Mouse (Mus musculus): ENCODE results near the gene Ccdc154.

Gene Ccdc154

GRCm38 (mm10) chr17:25184129-25184691 lies 21.9 kb downstream of the Ccdc154 start, which contains the start of gene BC003965:
TSS of gene BC003965 (plus strand) at chr17:25184554.
- in situ Hi-C loops (cut with MboI), result no loop called here

- in situ Hi-C loops (cut with MboI), result no loop called here
Measured at GRCm38 (mm10) chr17:25184961-25185360, 22.7 kb downstream of the Ccdc154 start.

DNA sequence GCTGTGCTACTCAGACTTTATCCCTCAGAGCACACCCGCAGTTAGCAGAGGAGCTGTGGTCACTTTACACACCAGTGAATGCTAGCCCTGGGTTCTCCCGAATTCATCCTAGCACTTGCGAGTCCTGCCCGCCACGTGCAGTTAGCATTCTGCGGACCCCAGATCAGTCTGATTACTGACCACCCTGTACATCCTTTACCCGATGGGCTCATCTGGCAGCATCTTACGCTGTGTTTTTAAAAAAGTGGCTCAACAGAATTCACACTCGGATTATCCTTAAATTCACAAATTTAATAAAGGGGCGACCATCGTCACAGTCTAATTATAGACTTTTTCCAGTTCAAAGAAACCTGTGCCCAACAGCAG lies 25.5 kb downstream of the Ccdc154 start:
- in situ Hi-C loops (cut with MboI), result no loop called here

DNA sequence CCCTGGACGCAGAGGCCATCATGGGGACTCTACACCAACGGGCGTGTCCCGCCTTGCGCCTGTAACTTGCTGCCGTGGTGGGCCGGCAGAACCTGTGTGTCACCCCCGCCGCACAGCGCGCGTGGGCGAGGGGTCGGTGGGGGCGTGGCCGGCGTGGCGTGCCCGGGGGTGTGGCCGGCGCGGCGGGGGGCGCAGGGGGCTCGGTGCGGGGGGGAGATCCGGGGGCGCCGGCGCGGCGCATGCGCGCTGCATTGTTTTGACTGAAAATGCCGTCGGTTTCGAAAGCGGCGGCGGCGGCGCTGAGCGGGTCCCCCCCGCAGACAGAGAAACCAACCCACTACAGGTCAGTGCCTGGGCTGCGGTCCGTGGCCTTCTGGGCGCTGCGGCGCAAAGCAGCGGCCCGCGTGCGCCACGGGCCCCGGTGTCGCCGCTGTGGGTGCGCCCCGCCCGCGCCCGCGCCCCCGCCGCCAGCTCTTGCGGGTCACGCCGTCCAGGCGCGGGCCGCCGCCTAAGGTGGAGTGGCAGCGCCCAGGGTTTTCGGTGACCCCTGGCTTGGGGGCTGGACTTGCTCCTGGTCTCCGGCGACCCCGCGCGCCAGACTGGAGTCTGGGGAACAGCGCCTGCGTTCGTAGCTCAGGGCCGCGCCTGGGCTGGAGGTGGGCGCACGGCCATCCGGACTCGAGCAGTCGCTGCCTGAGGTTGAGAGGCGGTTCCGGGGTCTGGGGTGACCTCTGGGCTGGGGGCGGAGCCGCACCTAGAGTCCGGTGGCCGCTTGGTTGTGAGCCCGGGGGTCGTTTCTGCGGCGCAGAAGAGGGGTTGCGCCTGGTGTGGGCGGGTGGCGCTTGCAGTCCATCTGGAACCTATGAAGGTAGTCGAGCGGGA lies 26.1 kb downstream of the Ccdc154 start, which contains the start of gene Unkl:
Unkl (plus strand) TSS at position 248 of the 882 bp plus-strand sequence.
- in situ Hi-C loops (cut with MboI), result no loop called here

DNA sequence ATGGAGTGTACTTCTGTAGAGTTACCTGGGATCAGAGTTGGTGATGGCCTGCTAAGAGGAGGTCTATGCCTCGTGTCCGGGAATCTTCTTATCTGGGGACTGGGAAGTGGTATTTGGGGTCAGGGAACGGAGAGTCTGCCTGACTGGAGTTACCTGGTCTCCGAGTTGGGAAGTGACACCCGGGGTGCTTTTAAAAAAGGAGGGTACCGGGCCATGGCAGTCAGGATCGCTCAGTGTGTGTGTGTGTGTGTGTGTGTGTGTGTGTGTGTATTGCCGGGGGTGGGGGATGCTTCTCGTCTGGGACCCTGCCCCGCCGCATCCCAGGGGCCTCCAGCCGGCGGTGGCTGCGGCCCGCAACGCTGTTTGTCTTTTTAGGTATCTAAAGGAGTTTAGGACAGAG lies 26.8 kb downstream of the Ccdc154 start:
- in situ Hi-C loops (cut with MboI), result no loop called here

- in situ Hi-C loops (cut with MboI), result no loop called here
Measured at GRCm38 (mm10) chr17:25202401-25202800, 40.1 kb downstream of the Ccdc154 start.

DNA sequence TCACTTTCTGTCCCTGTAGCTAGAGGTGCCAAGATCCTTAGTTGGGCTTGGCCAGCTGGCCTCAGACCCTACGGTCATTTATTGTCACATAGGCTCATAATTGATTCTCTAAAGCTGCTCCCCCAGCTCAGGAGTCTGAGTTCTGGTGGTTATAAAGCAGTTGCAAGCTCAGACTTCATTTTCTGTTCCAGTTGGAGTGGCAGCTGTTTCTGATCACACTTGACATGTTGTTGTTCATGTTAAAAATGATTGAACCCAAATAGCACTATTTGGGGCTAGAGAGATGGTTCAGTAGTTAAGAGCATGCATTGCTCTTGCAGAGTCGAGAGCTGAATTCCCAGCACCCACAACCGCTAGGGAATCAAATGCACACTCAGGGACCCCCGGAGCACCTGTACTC lies 47.7 kb downstream of the Ccdc154 start:
- in situ Hi-C loops (cut with MboI), result no loop called here

GRCm38 (mm10) chr17:25210680-25211466 lies 48.6 kb downstream of the Ccdc154 start:
- in situ Hi-C loops (cut with MboI), result no loop called here

DNA sequence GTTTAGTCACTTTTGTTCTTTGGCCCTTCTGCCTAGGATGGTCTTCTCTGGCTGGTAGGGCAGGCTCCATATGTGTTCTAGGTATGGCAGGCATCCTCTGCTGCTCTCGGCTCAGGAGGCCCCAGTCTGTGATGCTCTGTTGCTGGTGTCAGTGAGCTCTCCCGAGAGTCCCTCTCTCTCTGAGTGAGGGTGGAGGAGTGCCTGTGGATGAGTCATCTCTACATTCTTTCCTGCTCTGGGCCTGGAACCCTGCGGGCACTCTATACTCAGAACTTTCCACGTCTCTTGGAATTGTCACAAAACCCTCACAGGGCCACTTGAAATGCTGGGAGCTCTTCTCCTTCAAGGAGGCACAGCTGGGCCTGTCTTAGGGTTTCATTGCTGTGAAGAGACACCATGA lies 49.4 kb downstream of the Ccdc154 start:
- in situ Hi-C loops (cut with MboI), result no loop called here

DNA sequence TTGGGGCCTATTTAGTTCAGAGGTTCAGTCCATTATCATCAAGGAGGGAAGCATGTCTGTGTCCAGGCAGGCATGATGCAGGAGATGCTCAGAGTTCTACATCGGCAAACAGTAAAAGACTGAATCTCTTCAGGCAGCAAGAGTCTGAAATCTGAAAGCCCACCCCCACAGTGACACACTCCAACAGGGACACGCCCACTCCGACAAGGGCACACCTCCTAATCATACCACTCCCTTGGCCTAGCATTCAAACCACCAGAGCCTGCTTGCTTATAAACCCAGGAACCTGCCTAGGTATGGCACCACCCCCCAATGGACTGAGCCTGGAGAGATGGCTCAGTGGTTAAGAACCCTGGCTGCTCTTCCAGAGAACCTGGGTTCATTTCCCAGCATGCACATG lies 53.2 kb downstream of the Ccdc154 start:
- in situ Hi-C loops (cut with MboI), result no loop called here

GRCm38 (mm10) chr17:25218967-25219366 lies 56.7 kb downstream of the Ccdc154 start:
- in situ Hi-C loops (cut with MboI), result no loop called here

- in situ Hi-C loops (cut with MboI), result no loop called here
Measured at GRCm38 (mm10) chr17:25219492-25220295, 57.4 kb downstream of the Ccdc154 start.

GRCm38 (mm10) chr17:25220746-25221145 lies 58.5 kb downstream of the Ccdc154 start:
- in situ Hi-C loops (cut with MboI), result no loop called here
